Mouse (Mus musculus) left cerebral cortex, postnatal 10 days (tissue): Measurements from ENCODE around the gene Man1a. TPM values are rescaled to one million over a fixed set of nuclear protein-coding genes. Genes with fewer than 3 reads are reported as not detected.
A peak's percentile ranks its signal among the peaks of the same experiment; 100 is the strongest.

Source experiments
- DNase-seq, 2 experiments: peaks; one replicate each; pipeline ENCODE4 v3.0.0; 2021 to 2022; ENCODE audit warnings: low spot score in 2 of 2, mixed read lengths in 1 of 2; ENCODE audit errors: extremely low spot score in 1 of 2
- intact Hi-C: fragments of 180-260 bp; cut with DNase I; formaldehyde crosslinking; loops from one replicate; pipeline ENCODE4 v1.15.1; 2025
- total RNA-seq, 2 experiments: library from RNA; stranded (reverse); gene quantifications; 2 replicates each; pipeline ENCODE4 v1.2.3; 2021

The Man1a gene
- total RNA-seq, 2 experiments from 2014 or later: 21.7 to 23.8 TPM

- intact Hi-C loops: no loop called here
- DNase-seq: no peak
Measured at GRCm38 (mm10) chr10:53959759-53960158, 116.7 kb downstream of the Man1a start.

GRCm38 (mm10) chr10:53941597-53941996 is 134.8 kb downstream of the Man1a start:
- no peak for DNase-seq
- intact Hi-C loops: no loop called here

GRCm38 (mm10) chr10:53938199-53938598 is 138.2 kb downstream of the Man1a start:
- intact Hi-C loops: no loop called here

GRCm38 (mm10) chr10:53936078-53936477 is 140.3 kb downstream of the Man1a start:
- intact Hi-C loops: no loop called here
- no peak for DNase-seq

More at GRCm38 (mm10) chr10:53938199-53938598, 138.2 kb downstream of the Man1a start:
- no peak for DNase-seq

GRCm38 (mm10) chr10:53929722-53930500 is 146.5 kb downstream of the Man1a start:
- DNase-seq: no peak
- intact Hi-C loops: no loop called here

- DNase-seq: peak; percentile 14 to 34
- intact Hi-C loops: no loop called here
Measured at GRCm38 (mm10) chr10:53927904-53928303, 148.5 kb downstream of the Man1a start.

GRCm38 (mm10) chr10:53925456-53925855 is 151.0 kb downstream of the Man1a start:
- DNase-seq: peak in 1 of 2 experiments; percentile 32
- intact Hi-C loops: no loop called here

- intact Hi-C loops: no loop called here
- DNase-seq: no peak
Measured at GRCm38 (mm10) chr10:53922236-53922635, 154.2 kb downstream of the Man1a start.

- no peak for DNase-seq
- intact Hi-C loops: no loop called here
Measured at GRCm38 (mm10) chr10:53917517-53917916, 158.9 kb downstream of the Man1a start.

GRCm38 (mm10) chr10:53915719-53916118 is 160.7 kb downstream of the Man1a start:
- intact Hi-C loops: no loop called here
- DNase-seq: no peak

GRCm38 (mm10) chr10:53914974-53915609 is 161.3 kb downstream of the Man1a start:
- intact Hi-C loops: no loop called here
- DNase-seq: no peak

- intact Hi-C loops: no loop called here
Measured at GRCm38 (mm10) chr10:53913546-53914312, 162.7 kb downstream of the Man1a start.

GRCm38 (mm10) chr10:53889512-53889911 is 186.9 kb downstream of the Man1a start:
- DNase-seq: no peak
- intact Hi-C loops: no loop called here

More at GRCm38 (mm10) chr10:53913546-53914312, 162.7 kb downstream of the Man1a start:
- no peak for DNase-seq

GRCm38 (mm10) chr10:53888382-53889110 is 187.9 kb downstream of the Man1a start:
- DNase-seq: no peak
- intact Hi-C loops: no loop called here

- no peak for DNase-seq
Measured at GRCm38 (mm10) chr10:53886475-53886874, 189.9 kb downstream of the Man1a start.

GRCm38 (mm10) chr10:53881310-53881709 is 195.1 kb downstream of the Man1a start:
- DNase-seq: no peak
- intact Hi-C loops: no loop called here

More at GRCm38 (mm10) chr10:53886475-53886874, 189.9 kb downstream of the Man1a start:
- intact Hi-C loops: no loop called here

GRCm38 (mm10) chr10:53875896-53876295 is 200.5 kb downstream of the Man1a start:
- DNase-seq: no peak
- intact Hi-C loops: no loop called here

- DNase-seq: no peak
- intact Hi-C loops: no loop called here
Measured at GRCm38 (mm10) chr10:53874191-53874590, 202.2 kb downstream of the Man1a start.
